Mouse (Mus musculus) liver, embryonic 14.5 days (tissue): ENCODE measurements around the gene Phf13. TPM values are rescaled to one million over a fixed set of nuclear protein-coding genes. Genes with fewer than 3 reads are reported as not detected.
"Not testable (repeated sequence)": the region's sequence is repeated elsewhere in the genome, so short reads cannot be mapped to it uniquely, and the experiment has no call there.

Source experiments
- ATAC-seq: fragments of 200-750 bp; cut with Nextera tagmentation; 2 replicates; pipeline ENCODE4 v1.8.0; 2017; ENCODE audit warnings: moderate number of reproducible peaks, mild to moderate bottlenecking, moderate library complexity; ENCODE audit not compliant: insufficient read depth
- DNase-seq, 3 experiments: peaks; one replicate each; pipeline ENCODE4 v3.0.0-alpha.2; 2012 to 2013; ENCODE audit warnings: low read depth in 3 of 3, low spot score in 3 of 3
- H3K27ac ChIP-seq: fragments of 300-500 bp; sonication (generic); 2 replicates; pipeline ENCODE4 v1.5.1; 2014; ENCODE audit warnings: moderate library complexity, mild to moderate bottlenecking, control low read depth, inconsistent platforms
- H3K27me3 ChIP-seq: fragments of 300-500 bp; sonication (generic); 2 replicates; pipeline ENCODE4 v1.6.1; 2014; ENCODE audit warnings: mild to moderate bottlenecking, low read length, moderate library complexity; ENCODE audit not compliant: control insufficient read depth, insufficient read depth
- H3K36me3 ChIP-seq: fragments of 300-500 bp; sonication (generic); replicated peaks from 2 replicates; pipeline ENCODE4 v1.6.1; 2014; ENCODE audit warnings: low read depth; ENCODE audit not compliant: control insufficient read depth, insufficient read depth
- H3K4me1 ChIP-seq, 2 experiments: fragments of 200-500 bp in 1 of 2; fragments of 300-500 bp in 1 of 2; sonication (generic) in 1 of 2; replicated peaks; 2 replicates each; pipeline ENCODE4 v1.6.1; 2012 to 2014; ENCODE audit warnings: antibody characterized with exemption in 1 of 2, inconsistent platforms in 1 of 2, low read length in 1 of 2; ENCODE audit not compliant: control insufficient read depth in 2 of 2, insufficient read depth in 2 of 2
- H3K4me2 ChIP-seq: fragments of 300-500 bp; sonication (generic); 2 replicates; pipeline ENCODE4 v1.6.1; 2014; ENCODE audit warnings: low read depth, mild to moderate bottlenecking, control low read depth, moderate library complexity
- H3K4me3 ChIP-seq, 2 experiments: fragments of 200-500 bp in 1 of 2; fragments of 300-500 bp in 1 of 2; sonication (generic) in 1 of 2; 2 replicates each; pipeline ENCODE4 v1.5.1; 2012 to 2014; ENCODE audit warnings: low read depth in 2 of 2, low read length in 2 of 2, mild to moderate bottlenecking in 2 of 2, control low read depth in 1 of 2, inconsistent platforms in 1 of 2, moderate library complexity in 1 of 2; ENCODE audit not compliant: insufficient read depth in 1 of 2
- H3K9ac ChIP-seq: fragments of 300-500 bp; sonication (generic); replicated peaks from 2 replicates; pipeline ENCODE4 v1.6.1; 2014; ENCODE audit warnings: mild to moderate bottlenecking, control low read depth, moderate library complexity
- H3K9me3 ChIP-seq: fragments of 300-500 bp; sonication (generic); 2 replicates; pipeline ENCODE4 v1.6.1; 2016; ENCODE audit warnings: low read length, mixed read lengths; ENCODE audit not compliant: control insufficient read depth
- CTCF ChIP-seq: IDR thresholded peaks from 2 replicates; pipeline ENCODE4 v1.5.1; 2016; ENCODE audit warnings: antibody characterized with exemption, low read depth, control low read depth
- EP300 ChIP-seq: IDR thresholded peaks from 2 replicates; pipeline ENCODE4 v1.6.1; 2016; ENCODE audit warnings: antibody characterized with exemption, low read depth
- WGBS: fragments of 180-500 bp; shearing (Covaris S2); extraction: QIAGEN DNeasy Blood & Tissue Kit; methylation state at CpG from one replicate; pipeline ENCODE4 v1.1.7; 2014; ENCODE audit not compliant: insufficient replicate concordance; 5-methylcytosine and 5-hydroxymethylcytosine counted together
- polyA plus RNA-seq, 2 experiments: library from polyadenylated mRNA; depleted of rRNA in 1 of 2; stranded (reverse) in 1 of 2; unstranded in 1 of 2; fragments of >200 nt; fragmentation: Nextera tagmentation in 1 of 2; extraction: Ambion mirVana in 1 of 2; gene quantifications; 2 replicates each; pipeline versions ENCODE4 v1.2.1 to v1.2.3; 2012 to 2014

Gene Phf13
- polyA plus RNA-seq, 2 experiments, result 2.9 to 3.7 TPM

GRCm38 (mm10) chr4:152039831-152040310, 43.8 kb upstream of the Phf13 start:
- DNase-seq, result no peak
- Histone ChIP-seq H3K4me2 (peak overlapping the region; percentile 75), H3K9me3 (no peaks in the 10 kb centered on the region), H3K4me1 (peaks cover 2 to 6% of the 10 kb centered on the region in 2 experiments; a peak in 3 of 4 replicates), H3K27me3 (no peaks in the 10 kb centered on the region), H3K9ac (peak overlapping the region; percentile 67), H3K36me3 (peaks cover 37% of the 10 kb centered on the region), H3K27ac (no peak overlapping the region), H3K4me3 (peak overlapping the region; percentile 83 to 93)
- WGBS, result 2% methylated on average over 25 of the region's 25 CpGs
- no peak for TF ChIP-seq CTCF
- TF ChIP-seq EP300, result no peak
- no peak for ATAC-seq

GRCm38 (mm10) chr4:152038985-152039830, 43.1 kb upstream of the Phf13 start, which contains the start of gene Nol9:
TSS of gene Nol9 (plus strand) at chr4:152039321.
- H3K4me2 ChIP-seq, result peak within 1 kb of the TSS; percentile 75
- H3K4me1 ChIP-seq, result peaks cover 2 to 6% of the 10 kb centered on the region in 2 experiments; a peak in 3 of 4 replicates
- no peaks in the 10 kb centered on the region for H3K9me3 ChIP-seq
- H3K9ac ChIP-seq, result peak within 1 kb of the TSS; percentile 67
- H3K36me3 ChIP-seq, result peaks cover 31% of the 10 kb centered on the region
- TF ChIP-seq CTCF (peak; percentile 95), EP300 (peak; percentile 80)
- H3K27ac ChIP-seq, result no peak within 1 kb of the TSS
- H3K4me3 ChIP-seq, result peak within 1 kb of the TSS; percentile 83 to 93
- WGBS, result under 1% methylated on average over 81 of the region's 86 CpGs
- DNase-seq (peak; percentile 73 to 81 (median 77)), ATAC-seq (peak; percentile 86)
- no peaks in the 10 kb centered on the region for H3K27me3 ChIP-seq

- DNase-seq, result no peak
- peaks cover 24% of the 10 kb centered on the region for H3K36me3 ChIP-seq
- H3K27me3 ChIP-seq, result no peaks in the 10 kb centered on the region
- H3K27ac ChIP-seq, result no peak within 1 kb of the TSS
- 35% methylated on average over 10 of the region's 10 CpGs for WGBS
- H3K4me3 ChIP-seq, result peak within 1 kb of the TSS; percentile 83 to 93
- peak within 1 kb of the TSS; percentile 75 for H3K4me2 ChIP-seq
- peak within 1 kb of the TSS; percentile 67 for H3K9ac ChIP-seq
- no peak for TF ChIP-seq CTCF
- no peak for TF ChIP-seq EP300
- peaks cover 2 to 6% of the 10 kb centered on the region in 2 experiments; a peak in 3 of 4 replicates for H3K4me1 ChIP-seq
- H3K9me3 ChIP-seq, result no peaks in the 10 kb centered on the region
- no peak for ATAC-seq
Observed at GRCm38 (mm10) chr4:152038225-152038984, 42.3 kb upstream of the Phf13 start, which contains the start of gene Tas1r1. TSS of gene Tas1r1 (minus strand) at chr4:152038568.

GRCm38 (mm10) chr4:152036464-152036863, 40.4 kb upstream of the Phf13 start:
- H3K27me3 ChIP-seq, H3K4me1 ChIP-seq, H3K27ac ChIP-seq, H3K4me2 ChIP-seq, H3K4me3 ChIP-seq, H3K36me3 ChIP-seq, H3K9me3 ChIP-seq, DNase-seq, H3K9ac ChIP-seq, ATAC-seq: not testable (repeated sequence)
- WGBS, result 78% methylated on average over 6 of the region's 6 CpGs
- TF ChIP-seq CTCF, result peak; percentile 58

GRCm38 (mm10) chr4:152032922-152033321, 36.9 kb upstream of the Phf13 start:
- Histone ChIP-seq H3K27ac (no peak overlapping the region), H3K4me1 (peaks cover 0 to 4% of the 10 kb centered on the region in 2 experiments; a peak in 2 of 4 replicates), H3K9me3 (no peaks in the 10 kb centered on the region), H3K36me3 (no peaks in the 10 kb centered on the region), H3K27me3 (no peaks in the 10 kb centered on the region), H3K4me3 (no peak overlapping the region), H3K9ac (no peak overlapping the region), H3K4me2 (no peak overlapping the region)
- ATAC-seq (no peak), DNase-seq (no peak)
- no peak for TF ChIP-seq EP300
- no peak for TF ChIP-seq CTCF
- 77% methylated on average over 13 of the region's 13 CpGs for WGBS
